Mouse (Mus musculus): ENCODE measurements at regions not wholly inside any gene's neighbourhood (a gene's known extent, or its start where the extent isn't known, plus 50 kb on each side); places are given as distances from the start of the nearest gene placed in this dataset.
"Not testable (repeated sequence)": the region's sequence is repeated elsewhere in the genome, so short reads cannot be mapped to it uniquely, and the experiment has no call there.

- Histone ChIP-seq H3K4me1 (peaks cover 3% of the 10 kb centered on the region; the same call in 1 of the 2 replicates), H3K36me3 (no peaks in the 10 kb centered on the region), H3K27ac (no peak overlapping the region), H3K4me3 (no peak overlapping the region), H3K27me3 (ENCODE audit: low read depth, poor library complexity, severe bottlenecking) (no peaks in the 10 kb centered on the region), H3K9me3 (replicated peaks) (no peaks in the 10 kb centered on the region)
- DNase-seq (ENCODE audit: low spot score), result no peak
- WGBS, result 94% methylated on average over 2 of the region's 2 CpGs
Observed at GRCm38 (mm10) chr1:194424201-194424600, 193.8 kb upstream of the Plxna2 start.

GRCm38 (mm10) chr1:194412193-194412592 lies 205.8 kb upstream of the Plxna2 start:
- H3K27ac ChIP-seq, result no peak overlapping the region

GRCm38 (mm10) chr1:194411788-194412187 lies 206.2 kb upstream of the Plxna2 start:
- Histone ChIP-seq H3K36me3 (no peaks in the 10 kb centered on the region), H3K9me3 (replicated peaks) (no peaks in the 10 kb centered on the region), H3K27ac (no peak overlapping the region), H3K27me3 (ENCODE audit: low read depth, poor library complexity, severe bottlenecking) (no peaks in the 10 kb centered on the region), H3K4me1 (peaks cover 5% of the 10 kb centered on the region; the same call in 1 of the 2 replicates), H3K4me3 (no peak overlapping the region)
- no peak for DNase-seq (ENCODE audit: low spot score)
- WGBS, result 85% methylated on average over 2 of the region's 2 CpGs

More at GRCm38 (mm10) chr1:194412193-194412592, 205.8 kb upstream of the Plxna2 start:
- Histone ChIP-seq H3K36me3 (no peaks in the 10 kb centered on the region), H3K9me3 (replicated peaks) (no peaks in the 10 kb centered on the region), H3K27me3 (ENCODE audit: low read depth, poor library complexity, severe bottlenecking) (no peaks in the 10 kb centered on the region), H3K4me1 (peaks cover 5% of the 10 kb centered on the region; the same call in 1 of the 2 replicates), H3K4me3 (no peak overlapping the region)
- WGBS, result 65% methylated on average over 5 of the region's 5 CpGs
- DNase-seq (ENCODE audit: low spot score), result no peak

GRCm38 (mm10) chr1:194399281-194399680 lies 218.7 kb upstream of the Plxna2 start:
- H3K4me1 ChIP-seq, result no peaks in the 10 kb centered on the region
- H3K9me3 ChIP-seq (replicated peaks), result no peaks in the 10 kb centered on the region
- DNase-seq (ENCODE audit: low spot score), result no peak
- H3K4me3 ChIP-seq, result no peak overlapping the region
- no peaks in the 10 kb centered on the region for H3K27me3 ChIP-seq (ENCODE audit: low read depth, poor library complexity, severe bottlenecking)
- no peak overlapping the region for H3K27ac ChIP-seq
- no peaks in the 10 kb centered on the region for H3K36me3 ChIP-seq

- WGBS, result 70% methylated on average over 4 of the region's 4 CpGs
- H3K4me1 ChIP-seq, result no peaks in the 10 kb centered on the region
- H3K36me3 ChIP-seq, result no peaks in the 10 kb centered on the region
- no peaks in the 10 kb centered on the region for H3K27me3 ChIP-seq (ENCODE audit: low read depth, poor library complexity, severe bottlenecking)
- no peak overlapping the region for H3K27ac ChIP-seq
- no peaks in the 10 kb centered on the region for H3K9me3 ChIP-seq (replicated peaks)
- H3K4me3 ChIP-seq, result no peak overlapping the region
- DNase-seq (ENCODE audit: low spot score), result no peak
Observed at GRCm38 (mm10) chr1:194396754-194397460, 221.1 kb upstream of the Plxna2 start.

GRCm38 (mm10) chr1:194393720-194394119 lies 224.3 kb upstream of the Plxna2 start:
- Histone ChIP-seq H3K4me1 (no peaks in the 10 kb centered on the region), H3K36me3 (no peaks in the 10 kb centered on the region), H3K4me3 (no peak overlapping the region), H3K27me3 (ENCODE audit: low read depth, poor library complexity, severe bottlenecking) (no peaks in the 10 kb centered on the region), H3K27ac (no peak overlapping the region), H3K9me3 (replicated peaks) (no peaks in the 10 kb centered on the region)
- DNase-seq (ENCODE audit: low spot score), result no peak
- WGBS, result 58% methylated on average over 3 of the region's 3 CpGs

- no peak for DNase-seq (ENCODE audit: low spot score)
- H3K27ac ChIP-seq, result no peak overlapping the region
- H3K36me3 ChIP-seq, result no peaks in the 10 kb centered on the region
- 73% methylated on average over 2 of the region's 2 CpGs for WGBS
- H3K4me1 ChIP-seq, result no peaks in the 10 kb centered on the region
- no peaks in the 10 kb centered on the region for H3K27me3 ChIP-seq (ENCODE audit: low read depth, poor library complexity, severe bottlenecking)
- no peak overlapping the region for H3K4me3 ChIP-seq
- no peaks in the 10 kb centered on the region for H3K9me3 ChIP-seq (replicated peaks)
Observed at GRCm38 (mm10) chr1:194390202-194390601, 227.8 kb upstream of the Plxna2 start.

GRCm38 (mm10) chr1:194378135-194378534 lies 239.9 kb upstream of the Plxna2 start:
- 88% methylated on average over 1 of the region's 1 CpGs for WGBS
- DNase-seq (ENCODE audit: low spot score), result no peak
- Histone ChIP-seq H3K27ac (no peak overlapping the region), H3K4me1 (no peaks in the 10 kb centered on the region), H3K4me3 (no peak overlapping the region), H3K9me3 (replicated peaks) (no peaks in the 10 kb centered on the region), H3K36me3 (no peaks in the 10 kb centered on the region), H3K27me3 (ENCODE audit: low read depth, poor library complexity, severe bottlenecking) (no peaks in the 10 kb centered on the region)

- not testable (repeated sequence) for H3K27me3 ChIP-seq (ENCODE audit: low read depth, poor library complexity, severe bottlenecking); H3K36me3 ChIP-seq; DNase-seq (ENCODE audit: low spot score); H3K4me1 ChIP-seq; H3K27ac ChIP-seq; H3K4me3 ChIP-seq; H3K9me3 ChIP-seq (replicated peaks)
- WGBS, result 90% methylated on average over 4 of the region's 4 CpGs
Observed at GRCm38 (mm10) chr1:194373511-194373910, 244.5 kb upstream of the Plxna2 start.

GRCm38 (mm10) chr1:194363917-194364316 lies 254.1 kb upstream of the Plxna2 start:
- WGBS, result 92% methylated on average over 5 of the region's 5 CpGs
- no peak for DNase-seq (ENCODE audit: low spot score)
- no peaks in the 10 kb centered on the region for H3K27me3 ChIP-seq (ENCODE audit: low read depth, poor library complexity, severe bottlenecking)
- H3K36me3 ChIP-seq, result no peaks in the 10 kb centered on the region
- H3K4me3 ChIP-seq, result no peak overlapping the region
- H3K27ac ChIP-seq, result no peak overlapping the region
- H3K9me3 ChIP-seq (replicated peaks), result no peaks in the 10 kb centered on the region
- H3K4me1 ChIP-seq, result no peaks in the 10 kb centered on the region

GRCm38 (mm10) chr1:194363129-194363768 lies 254.8 kb upstream of the Plxna2 start:
- Histone ChIP-seq H3K27ac (no peak overlapping the region), H3K9me3 (replicated peaks) (no peaks in the 10 kb centered on the region), H3K36me3 (no peaks in the 10 kb centered on the region), H3K27me3 (ENCODE audit: low read depth, poor library complexity, severe bottlenecking) (no peaks in the 10 kb centered on the region), H3K4me1 (no peaks in the 10 kb centered on the region), H3K4me3 (no peak overlapping the region)
- WGBS, result 64% methylated on average over 1 of the region's 1 CpGs
- DNase-seq (ENCODE audit: low spot score), result no peak

GRCm38 (mm10) chr1:194362298-194362697 lies 255.7 kb upstream of the Plxna2 start:
- Histone ChIP-seq H3K27ac (no peak overlapping the region), H3K4me3 (no peak overlapping the region), H3K4me1 (no peaks in the 10 kb centered on the region), H3K27me3 (ENCODE audit: low read depth, poor library complexity, severe bottlenecking) (no peaks in the 10 kb centered on the region), H3K9me3 (replicated peaks) (no peaks in the 10 kb centered on the region), H3K36me3 (no peaks in the 10 kb centered on the region)
- no peak for DNase-seq (ENCODE audit: low spot score)

GRCm38 (mm10) chr1:194361316-194361715 lies 256.7 kb upstream of the Plxna2 start:
- Histone ChIP-seq H3K27ac (no peak overlapping the region), H3K9me3 (replicated peaks) (no peaks in the 10 kb centered on the region), H3K36me3 (no peaks in the 10 kb centered on the region), H3K4me1 (no peaks in the 10 kb centered on the region), H3K4me3 (no peak overlapping the region), H3K27me3 (ENCODE audit: low read depth, poor library complexity, severe bottlenecking) (no peaks in the 10 kb centered on the region)
- DNase-seq (ENCODE audit: low spot score), result no peak
- 78% methylated on average over 1 of the region's 1 CpGs for WGBS
